Mouse (Mus musculus) kidney, embryonic 14.5 days (tissue): Measurements from ENCODE around the gene Olfr5. TPM values are rescaled to one million over a fixed set of nuclear protein-coding genes. Genes with fewer than 3 reads are reported as not detected.
"Not testable (repeated sequence)": the region's sequence is repeated elsewhere in the genome, so short reads cannot be mapped to it uniquely, and the experiment has no call there.

Source experiments
- ATAC-seq: fragments of 200-750 bp; cut with Nextera tagmentation; 2 replicates; pipeline ENCODE4 v1.8.0; 2017; ENCODE audit warnings: moderate number of reproducible peaks, mild to moderate bottlenecking, moderate TSS enrichment, moderate library complexity; ENCODE audit not compliant: low FRiP score, low TSS enrichment
- H3K27ac ChIP-seq: fragments of 300-500 bp; sonication (generic); 2 replicates; pipeline ENCODE4 v1.5.1; 2014; ENCODE audit warnings: low read depth, mild to moderate bottlenecking, low read length, moderate library complexity, mixed read lengths
- H3K27me3 ChIP-seq: fragments of 300-500 bp; sonication (generic); 2 replicates; pipeline ENCODE4 v1.6.1; 2014; ENCODE audit warnings: mild to moderate bottlenecking, low read length; ENCODE audit not compliant: control insufficient read depth, insufficient read depth
- H3K36me3 ChIP-seq: fragments of 300-500 bp; sonication (generic); 2 replicates; pipeline ENCODE4 v1.6.1; 2014; ENCODE audit warnings: low read length, mixed read lengths; ENCODE audit not compliant: control insufficient read depth, insufficient read depth
- H3K4me1 ChIP-seq: fragments of 300-500 bp; sonication (generic); 2 replicates; pipeline ENCODE4 v1.6.1; 2014; ENCODE audit warnings: low read length, mixed read lengths; ENCODE audit not compliant: control insufficient read depth, insufficient read depth
- H3K4me2 ChIP-seq: fragments of 300-500 bp; sonication (generic); replicated peaks from 2 replicates; pipeline ENCODE4 v1.6.1; 2014; ENCODE audit warnings: low read depth, mild to moderate bottlenecking, low read length
- H3K4me3 ChIP-seq: fragments of 300-500 bp; sonication (generic); 2 replicates; pipeline ENCODE4 v1.5.1; 2014; ENCODE audit warnings: mild to moderate bottlenecking, low read length
- H3K9ac ChIP-seq: fragments of 300-500 bp; sonication (generic); 2 replicates; pipeline ENCODE4 v1.6.1; 2014; ENCODE audit warnings: low read depth, mild to moderate bottlenecking, low read length, moderate library complexity
- H3K9me3 ChIP-seq: fragments of 300-500 bp; sonication (generic); 2 replicates; pipeline ENCODE4 v1.6.1; 2016; ENCODE audit warnings: low read length; ENCODE audit not compliant: control insufficient read depth
- WGBS: fragments of 180-500 bp; shearing (Covaris S2); extraction: QIAGEN DNeasy Blood & Tissue Kit; methylation state at CpG from one replicate; pipeline ENCODE4 v1.1.7; 2014; 5-methylcytosine and 5-hydroxymethylcytosine counted together
- polyA plus RNA-seq: library from polyadenylated mRNA; unstranded; fragments of >200 nt; fragmentation: Nextera tagmentation; extraction: Ambion mirVana; gene quantifications from 2 replicates; pipeline ENCODE4 v1.2.1, GENCODE M21; 2014

Olfr5 gene
- not detected in 2 replicates for polyA plus RNA-seq

GRCm38 (mm10) chr7:6486841-6487240 is at the start of gene Olfr5:
Gene Olfr5, minus strand, starts transcription at chr7:6486941.
- Histone ChIP-seq H3K9me3 (0 out of 2 replicates have a peak, but pooled peaks cover 2% of the 10 kb centered on the region), H3K4me2 (no peak within 1 kb of the TSS), H3K36me3 (no peaks in the 10 kb centered on the region), H3K4me3 (no peak within 1 kb of the TSS), H3K27me3 (no peaks in the 10 kb centered on the region), H3K4me1 (no peaks in the 10 kb centered on the region), H3K27ac (no peak within 1 kb of the TSS), H3K9ac (no peak within 1 kb of the TSS)
- no peak for ATAC-seq
- WGBS: 38% methylated on average over 2 of the region's 2 CpGs

DNA sequence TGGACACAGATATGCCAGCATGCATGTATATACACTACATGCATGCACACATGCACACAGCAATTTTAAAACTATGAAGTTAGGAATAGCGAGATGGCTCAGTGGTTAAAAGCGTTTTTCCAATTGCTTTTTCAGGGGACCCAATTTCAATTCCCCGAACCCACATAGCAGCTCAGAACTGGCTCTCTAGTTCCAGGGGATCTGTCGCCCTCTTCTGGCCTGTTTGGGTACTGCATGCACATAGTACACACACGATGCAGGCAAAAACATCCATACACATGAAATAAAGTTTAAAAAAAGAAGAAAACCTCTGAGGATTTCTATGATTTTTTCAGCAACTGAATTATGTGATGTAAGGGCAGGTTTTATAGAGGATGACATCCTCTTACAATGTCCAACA is 39.4 kb upstream of the Olfr5 start:
- 69% methylated on average over 5 of the region's 5 CpGs for WGBS
- Histone ChIP-seq H3K9ac (no peak overlapping the region), H3K36me3 (no peaks in the 10 kb centered on the region), H3K27me3 (no peaks in the 10 kb centered on the region), H3K27ac (no peak overlapping the region), H3K9me3 (peaks cover 5% of the 10 kb centered on the region), H3K4me3 (no peak overlapping the region), H3K4me1 (no peaks in the 10 kb centered on the region), H3K4me2 (no peak overlapping the region)
- ATAC-seq: no peak

- H3K4me3 ChIP-seq: no peak overlapping the region
- no peaks in the 10 kb centered on the region for H3K27me3 ChIP-seq
- H3K4me1 ChIP-seq: no peaks in the 10 kb centered on the region
- H3K9ac ChIP-seq: no peak overlapping the region
- H3K9me3 ChIP-seq: peaks cover 5% of the 10 kb centered on the region
- H3K27ac ChIP-seq: no peak overlapping the region
- WGBS: 71% methylated on average over 3 of the region's 3 CpGs
- no peaks in the 10 kb centered on the region for H3K36me3 ChIP-seq
- no peak for ATAC-seq
- no peak overlapping the region for H3K4me2 ChIP-seq
These were observed 38.3 kb upstream of the Olfr5 start for GRCm38 (mm10) chr7:6525001-6525400.

- Histone ChIP-seq H3K9me3 (peaks cover 5% of the 10 kb centered on the region), H3K4me2 (no peak within 1 kb of the TSS), H3K36me3 (no peaks in the 10 kb centered on the region), H3K27ac (no peak within 1 kb of the TSS), H3K4me3 (no peak within 1 kb of the TSS), H3K9ac (no peak within 1 kb of the TSS), H3K4me1 (no peaks in the 10 kb centered on the region), H3K27me3 (no peaks in the 10 kb centered on the region)
- ATAC-seq: no peak
- 82% methylated on average over 5 of the region's 5 CpGs for WGBS
These were observed 36.1 kb upstream of the Olfr5 start, which contains the start of gene Olfr1349 for GRCm38 (mm10) chr7:6522850-6523249. Gene Olfr1349, minus strand, starts transcription at chr7:6522950.

DNA sequence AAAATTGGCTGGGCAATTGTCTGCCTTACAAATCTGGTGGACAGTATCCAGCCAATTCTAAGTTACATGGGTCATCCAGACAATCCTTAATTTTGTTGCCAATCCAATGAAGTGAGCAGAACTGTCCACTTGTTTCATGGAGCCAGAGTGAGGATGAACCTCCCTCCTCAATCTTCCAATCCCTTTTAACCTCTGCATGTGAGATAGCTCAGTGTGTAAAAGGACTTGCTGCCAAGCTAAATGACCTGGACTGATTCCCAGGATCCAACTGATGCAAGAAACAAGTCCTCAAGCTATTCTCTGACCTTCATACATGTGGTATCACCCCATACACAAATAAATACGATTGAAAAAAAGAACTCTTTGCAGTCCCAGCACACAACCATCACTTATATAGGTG is 34.9 kb upstream of the Olfr5 start:
- Histone ChIP-seq H3K4me3 (no peak overlapping the region), H3K27ac (no peak overlapping the region), H3K4me1 (no peaks in the 10 kb centered on the region), H3K9me3 (peaks cover 5% of the 10 kb centered on the region), H3K36me3 (no peaks in the 10 kb centered on the region), H3K27me3 (no peaks in the 10 kb centered on the region), H3K4me2 (no peak overlapping the region), H3K9ac (no peak overlapping the region)
- ATAC-seq: no peak
- WGBS: 37% methylated on average over 1 of the region's 1 CpGs

- ATAC-seq: no peak
- H3K4me2 ChIP-seq: no peak within 1 kb of the TSS
- H3K9ac ChIP-seq: no peak within 1 kb of the TSS
- 83% methylated on average over 1 of the region's 1 CpGs for WGBS
- no peaks in the 10 kb centered on the region for H3K9me3 ChIP-seq
- no peak within 1 kb of the TSS for H3K4me3 ChIP-seq
- H3K27me3 ChIP-seq: no peaks in the 10 kb centered on the region
- H3K27ac ChIP-seq: no peak within 1 kb of the TSS
- no peaks in the 10 kb centered on the region for H3K36me3 ChIP-seq
- no peaks in the 10 kb centered on the region for H3K4me1 ChIP-seq
These were observed 21.9 kb upstream of the Olfr5 start, which contains the start of gene Olfr1348 for GRCm38 (mm10) chr7:6508648-6509047. Gene Olfr1348, minus strand, starts transcription at chr7:6508748.

- Histone ChIP-seq H3K27ac (no peak within 1 kb of the TSS), H3K36me3 (no peaks in the 10 kb centered on the region), H3K9me3 (peaks cover 5% of the 10 kb centered on the region; the same call in 1 of the 2 replicates), H3K9ac (no peak within 1 kb of the TSS), H3K4me3 (no peak within 1 kb of the TSS), H3K4me2 (no peak within 1 kb of the TSS), H3K4me1 (no peaks in the 10 kb centered on the region), H3K27me3 (no peaks in the 10 kb centered on the region)
- 69% methylated on average over 1 of the region's 1 CpGs for WGBS
- ATAC-seq: no peak
These were observed 12.9 kb upstream of the Olfr5 start, which contains the start of gene Olfr1347 for GRCm38 (mm10) chr7:6499655-6500054. Gene Olfr1347, minus strand, starts transcription at chr7:6499755.

GRCm38 (mm10) chr7:6477633-6478032 is 9.1 kb downstream of the Olfr5 start:
- H3K27ac ChIP-seq, H3K4me1 ChIP-seq, H3K36me3 ChIP-seq, ATAC-seq, H3K9ac ChIP-seq, H3K9me3 ChIP-seq, H3K27me3 ChIP-seq, H3K4me2 ChIP-seq, H3K4me3 ChIP-seq: not testable (repeated sequence)
- WGBS: 92% methylated on average over 2 of the region's 2 CpGs

- Histone ChIP-seq H3K4me1 (no peaks in the 10 kb centered on the region), H3K36me3 (no peaks in the 10 kb centered on the region), H3K4me2 (no peak within 1 kb of the TSS), H3K27ac (no peak within 1 kb of the TSS), H3K9ac (no peak within 1 kb of the TSS), H3K27me3 (no peaks in the 10 kb centered on the region), H3K9me3 (no peaks in the 10 kb centered on the region), H3K4me3 (no peak within 1 kb of the TSS)
- no peak for ATAC-seq
These were observed 19.8 kb downstream of the Olfr5 start, which contains the start of gene Olfr1346 for GRCm38 (mm10) chr7:6466951-6467350. Gene Olfr1346, plus strand, starts transcription at chr7:6467101.
